Mouse (Mus musculus): ENCODE data around the gene Kirrel. TPM values are rescaled to one million over a fixed set of nuclear protein-coding genes. Genes with fewer than 3 reads are reported as not detected.

Kirrel gene
- polyA plus RNA-seq (2015; fragmentation: Nextera tagmentation; extraction: Ambion mirVana), result 7.7 and 8.9 TPM in 2 replicates

DNA sequence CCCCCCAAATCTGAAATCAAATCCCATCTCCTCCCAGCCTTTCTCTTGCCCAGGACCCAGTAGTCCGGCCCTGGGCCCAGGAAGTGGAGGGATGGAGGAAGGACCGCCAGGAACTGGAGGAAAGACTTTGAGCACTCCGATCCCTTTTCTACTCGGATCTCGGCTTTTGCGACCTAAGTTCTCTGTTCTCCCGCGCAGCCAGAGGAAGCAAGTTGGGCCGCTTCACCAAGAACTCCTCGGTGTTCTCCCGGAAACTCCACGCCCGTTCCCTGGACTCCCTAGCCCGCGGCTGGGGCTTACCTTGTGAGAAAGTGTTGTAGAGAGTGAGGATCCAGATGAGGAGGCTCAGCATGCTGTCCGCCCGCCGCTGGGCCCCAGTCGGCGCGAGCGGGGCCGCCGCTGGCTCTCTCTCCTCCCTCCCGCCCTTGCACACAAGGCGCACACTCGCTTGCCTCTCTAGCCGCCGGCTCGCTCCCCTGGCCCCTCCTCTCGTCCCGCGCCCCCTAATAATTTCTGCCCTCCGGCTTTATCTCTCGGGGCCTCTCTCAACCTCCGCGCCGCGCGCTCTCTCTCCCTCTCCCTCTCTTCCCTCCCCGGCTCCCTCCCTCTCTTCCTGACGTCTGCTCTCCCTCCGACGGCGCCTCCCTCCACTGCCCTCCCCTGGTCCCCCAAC, at the start of gene Kirrel:
Gene Kirrel, minus strand, starts transcription at position 652 of the 673 bp plus-strand sequence.
- peak; percentile 81 for ATAC-seq (ENCODE audit: low FRiP score)
- Histone ChIP-seq H3K27me3 (no peaks in the 10 kb centered on the region), H3K4me2 (peak within 1 kb of the TSS; percentile 80), H3K4me3 (peak within 1 kb of the TSS; percentile 66), H3K4me1 (replicated peaks) (peaks cover 56% of the 10 kb centered on the region), H3K27ac (peak within 1 kb of the TSS; percentile 92), H3K36me3 (no peaks in the 10 kb centered on the region), H3K9ac (peak within 1 kb of the TSS; percentile 90), H3K9me3 (no peaks in the 10 kb centered on the region)
- WGBS, result 2% methylated on average over 42 of the region's 45 CpGs

DNA sequence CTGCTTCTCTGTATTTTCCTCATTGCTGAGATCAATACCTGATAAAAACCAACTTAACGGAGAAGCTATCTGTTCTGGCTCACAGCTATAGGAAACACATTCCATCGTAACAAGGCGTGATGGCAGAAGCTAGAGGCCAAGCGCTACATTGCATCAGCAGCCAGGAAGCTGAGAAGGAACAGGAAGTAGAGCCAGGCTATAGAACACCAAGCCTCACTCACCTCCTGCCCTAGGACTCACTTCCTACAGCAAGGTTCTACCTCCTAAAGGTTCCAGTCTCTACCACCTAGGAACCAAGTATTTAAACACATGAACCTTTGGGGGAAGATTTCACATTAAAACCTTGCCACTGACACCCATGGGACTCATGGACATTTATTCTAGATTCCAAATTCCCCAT, 49.1 kb upstream of the Kirrel start:
- Histone ChIP-seq H3K9ac (no peak overlapping the region), H3K4me1 (replicated peaks) (no peaks in the 10 kb centered on the region), H3K27me3 (no peaks in the 10 kb centered on the region), H3K9me3 (no peaks in the 10 kb centered on the region), H3K4me3 (no peak overlapping the region), H3K4me2 (no peak overlapping the region), H3K36me3 (no peaks in the 10 kb centered on the region), H3K27ac (no peak overlapping the region)
- 75% methylated on average over 4 of the region's 4 CpGs for WGBS
- ATAC-seq (ENCODE audit: low FRiP score), result no peak

DNA sequence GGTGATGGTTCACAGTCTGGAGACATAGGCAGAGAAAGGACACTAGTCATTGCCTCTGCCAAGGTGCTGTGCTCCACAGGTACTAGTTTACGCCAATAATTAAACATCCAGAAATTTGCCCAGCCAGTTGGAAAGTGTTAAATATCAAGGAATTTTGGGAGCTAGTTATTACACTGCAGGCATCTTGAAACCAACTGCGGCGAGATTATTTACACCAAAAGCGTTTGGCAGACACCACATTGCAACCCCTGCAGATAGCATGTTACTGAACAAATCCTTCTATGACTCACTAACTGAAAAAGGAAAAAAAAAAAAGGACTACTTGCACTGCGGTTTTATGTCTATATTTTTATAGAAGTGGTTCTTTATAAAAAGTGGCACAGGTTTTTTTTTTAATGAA, 47.8 kb upstream of the Kirrel start:
- no peaks in the 10 kb centered on the region for H3K27me3 ChIP-seq
- no peaks in the 10 kb centered on the region for H3K36me3 ChIP-seq
- no peak for ATAC-seq (ENCODE audit: low FRiP score)
- H3K9ac ChIP-seq, result no peak overlapping the region
- no peak overlapping the region for H3K4me3 ChIP-seq
- H3K4me2 ChIP-seq, result no peak overlapping the region
- H3K27ac ChIP-seq, result no peak overlapping the region
- no peaks in the 10 kb centered on the region for H3K4me1 ChIP-seq (replicated peaks)
- 88% methylated on average over 5 of the region's 5 CpGs for WGBS
- H3K9me3 ChIP-seq, result no peaks in the 10 kb centered on the region

DNA sequence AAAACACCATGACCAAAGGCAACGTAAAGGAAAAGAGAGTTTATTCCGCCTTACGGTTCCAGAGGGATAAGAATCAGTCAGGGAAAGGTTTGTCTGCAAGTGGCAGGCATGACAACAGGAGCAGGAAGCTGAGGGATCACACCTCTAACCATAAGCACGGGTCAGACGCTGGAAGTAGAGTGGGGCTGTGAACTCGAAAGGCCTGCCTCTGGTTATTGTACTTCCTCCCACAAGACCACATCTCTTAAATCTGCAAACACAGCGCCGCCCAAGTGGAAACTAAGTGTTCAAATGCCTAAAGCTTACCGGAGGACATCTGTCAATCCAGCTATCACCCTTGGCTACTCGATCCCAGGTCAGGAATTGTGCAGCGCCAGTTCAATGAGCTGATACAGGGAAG, 40.6 kb upstream of the Kirrel start:
- Histone ChIP-seq H3K4me1 (replicated peaks) (no peaks in the 10 kb centered on the region), H3K9ac (no peak overlapping the region), H3K27ac (no peak overlapping the region), H3K4me2 (no peak overlapping the region), H3K27me3 (no peaks in the 10 kb centered on the region), H3K36me3 (no peaks in the 10 kb centered on the region), H3K4me3 (no peak overlapping the region), H3K9me3 (no peaks in the 10 kb centered on the region)
- no peak for ATAC-seq (ENCODE audit: low FRiP score)
- 76% methylated on average over 11 of the region's 11 CpGs for WGBS

DNA sequence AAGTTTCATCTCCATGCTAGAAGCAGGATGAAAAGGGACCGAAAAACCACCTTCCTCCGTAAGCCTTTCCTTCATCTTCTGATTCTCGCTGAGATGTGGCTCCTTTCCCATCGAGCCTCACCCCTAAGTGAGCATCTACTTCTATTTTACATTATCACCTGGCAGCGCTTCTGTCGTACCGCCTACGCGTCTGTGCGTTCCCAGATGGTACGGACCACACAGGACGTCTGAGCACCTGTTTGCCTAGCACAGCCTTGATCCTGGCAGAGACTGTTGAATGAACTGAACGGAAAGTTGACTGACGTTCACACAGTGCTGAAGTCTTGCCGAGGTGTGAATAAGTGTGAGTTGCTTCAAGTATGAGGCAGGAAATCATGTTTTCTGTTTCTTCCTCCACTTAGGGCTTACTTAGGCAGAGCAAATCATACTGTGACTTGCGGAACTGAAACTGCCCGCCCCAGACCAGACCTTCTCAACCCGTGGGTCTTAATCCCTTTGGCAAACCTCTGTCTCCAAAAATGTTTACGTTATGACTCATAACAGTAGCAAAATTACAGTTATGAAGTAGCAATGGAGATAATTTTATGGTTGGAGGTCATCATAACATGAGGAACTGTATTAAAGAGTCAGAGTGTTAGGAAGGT, 39.8 kb upstream of the Kirrel start:
- no peaks in the 10 kb centered on the region for H3K27me3 ChIP-seq
- H3K4me3 ChIP-seq, result no peak overlapping the region
- no peaks in the 10 kb centered on the region for H3K9me3 ChIP-seq
- no peak for ATAC-seq (ENCODE audit: low FRiP score)
- H3K4me1 ChIP-seq (replicated peaks), result no peaks in the 10 kb centered on the region
- H3K36me3 ChIP-seq, result no peaks in the 10 kb centered on the region
- no peak overlapping the region for H3K27ac ChIP-seq
- H3K4me2 ChIP-seq, result no peak overlapping the region
- no peak overlapping the region for H3K9ac ChIP-seq
- 93% methylated on average over 19 of the region's 19 CpGs for WGBS

DNA sequence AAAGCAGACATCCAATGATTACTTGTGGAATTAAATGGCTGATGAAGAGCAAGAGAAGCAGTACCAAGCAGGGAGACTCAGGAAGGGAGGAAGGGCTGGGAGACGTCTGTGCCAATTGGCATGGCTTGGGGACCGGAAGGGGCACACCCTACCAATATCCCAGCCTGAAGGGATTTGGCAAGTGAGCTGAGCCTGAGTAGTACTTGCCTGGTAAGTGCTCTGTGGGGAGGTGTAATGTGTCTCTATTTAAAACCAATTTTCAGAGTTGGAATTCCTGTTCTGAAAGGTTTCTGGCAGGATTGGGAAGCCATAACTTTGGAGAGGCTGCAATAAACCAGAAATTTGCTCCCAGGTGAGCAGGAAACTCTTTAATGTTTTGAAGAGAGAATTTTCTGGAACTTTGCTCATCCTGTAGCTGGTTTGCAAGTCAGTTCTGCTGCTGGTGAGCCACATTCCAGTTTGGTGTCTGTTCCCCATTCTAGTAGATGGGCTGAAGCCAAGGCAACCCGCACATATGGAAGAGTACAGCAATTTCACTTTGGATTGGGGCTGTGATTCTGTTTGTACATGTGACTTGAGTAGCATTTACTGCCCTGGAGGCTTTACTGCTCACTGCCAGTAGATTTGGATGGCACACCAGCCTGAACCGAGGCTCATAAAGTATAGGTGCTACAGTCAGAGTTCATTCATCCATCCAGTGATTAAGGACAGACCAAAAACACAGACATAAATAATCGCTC, 32.0 kb upstream of the Kirrel start:
- H3K4me3 ChIP-seq, result no peak overlapping the region
- H3K9me3 ChIP-seq, result no peaks in the 10 kb centered on the region
- no peaks in the 10 kb centered on the region for H3K27me3 ChIP-seq
- no peaks in the 10 kb centered on the region for H3K36me3 ChIP-seq
- H3K27ac ChIP-seq, result no peak overlapping the region
- ATAC-seq (ENCODE audit: low FRiP score), result no peak
- H3K4me2 ChIP-seq, result no peak overlapping the region
- H3K9ac ChIP-seq, result no peak overlapping the region
- H3K4me1 ChIP-seq (replicated peaks), result no peaks in the 10 kb centered on the region
- WGBS, result 89% methylated on average over 5 of the region's 5 CpGs

DNA sequence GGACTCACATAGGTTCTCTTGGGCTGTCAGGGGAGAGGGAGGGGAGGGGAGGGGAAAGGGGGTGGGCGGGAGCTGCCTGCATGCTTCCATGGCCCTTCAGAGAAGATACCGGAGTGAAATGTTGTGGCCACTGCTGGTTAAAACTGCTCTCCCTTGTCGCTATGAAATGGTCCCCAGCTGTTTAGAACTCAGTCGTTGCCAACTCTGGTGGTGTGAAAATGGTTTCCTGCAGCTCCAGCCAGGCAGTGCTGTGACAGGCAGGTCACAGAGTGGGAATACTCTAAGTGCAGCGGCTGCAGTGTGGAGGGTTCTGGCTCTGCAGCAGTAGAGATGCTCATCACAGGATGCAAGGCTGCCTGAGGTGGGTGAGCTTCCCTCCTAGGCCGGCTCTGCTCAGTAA, 22.1 kb upstream of the Kirrel start:
- Histone ChIP-seq H3K27me3 (no peaks in the 10 kb centered on the region), H3K9ac (no peak overlapping the region), H3K4me1 (replicated peaks) (no peaks in the 10 kb centered on the region), H3K9me3 (no peaks in the 10 kb centered on the region), H3K4me2 (no peak overlapping the region), H3K36me3 (no peaks in the 10 kb centered on the region), H3K4me3 (no peak overlapping the region), H3K27ac (no peak overlapping the region)
- WGBS, result 32% methylated on average over 6 of the region's 6 CpGs
- no peak for ATAC-seq (ENCODE audit: low FRiP score)

DNA sequence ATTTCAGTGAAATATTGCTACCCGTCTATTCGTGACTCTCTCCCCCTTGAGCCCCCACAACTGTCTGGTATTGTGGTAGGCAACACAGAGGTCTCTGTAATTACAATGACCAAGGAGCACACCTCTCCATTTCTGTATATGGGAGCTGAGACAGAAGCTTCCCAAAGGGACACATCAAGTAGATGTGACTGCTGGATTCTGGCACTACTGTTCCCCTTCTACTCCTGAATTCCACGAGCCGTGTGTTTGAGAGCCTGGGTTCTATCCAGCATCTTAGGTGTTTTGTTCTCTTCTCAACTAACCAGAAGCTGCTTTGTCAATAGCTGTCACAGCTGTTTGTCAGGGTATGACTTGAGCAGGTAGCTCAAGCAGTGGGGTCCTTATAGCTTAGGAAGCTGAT, 20.5 kb upstream of the Kirrel start:
- Histone ChIP-seq H3K27ac (no peak overlapping the region), H3K4me1 (replicated peaks) (no peaks in the 10 kb centered on the region), H3K4me2 (no peak overlapping the region), H3K9me3 (no peaks in the 10 kb centered on the region), H3K27me3 (no peaks in the 10 kb centered on the region), H3K36me3 (no peaks in the 10 kb centered on the region), H3K4me3 (no peak overlapping the region), H3K9ac (no peak overlapping the region)
- 92% methylated on average over 4 of the region's 4 CpGs for WGBS
- no peak for ATAC-seq (ENCODE audit: low FRiP score)

DNA sequence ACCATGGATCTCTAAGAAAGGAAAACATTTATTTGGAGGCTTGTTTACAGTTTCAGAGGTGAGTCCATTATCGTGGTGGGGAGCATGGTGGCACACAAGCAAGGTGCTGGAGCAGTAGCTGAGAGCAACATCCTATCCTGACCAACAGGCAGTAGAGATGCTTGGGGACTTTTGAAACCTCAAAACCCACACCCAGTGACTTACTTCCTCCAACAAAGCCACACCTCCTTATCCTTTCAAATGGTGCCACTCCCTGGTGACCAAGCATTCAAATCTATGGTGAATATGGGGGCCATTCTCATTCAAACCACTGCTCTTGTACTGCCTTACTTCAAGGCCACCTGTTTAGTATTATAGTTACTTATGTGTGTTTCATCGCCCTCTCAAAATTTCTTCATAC, 20.0 kb upstream of the Kirrel start:
- ATAC-seq (ENCODE audit: low FRiP score), result no peak
- Histone ChIP-seq H3K9ac (no peak overlapping the region), H3K27me3 (no peaks in the 10 kb centered on the region), H3K4me2 (no peak overlapping the region), H3K36me3 (no peaks in the 10 kb centered on the region), H3K27ac (no peak overlapping the region), H3K4me1 (replicated peaks) (no peaks in the 10 kb centered on the region), H3K9me3 (no peaks in the 10 kb centered on the region), H3K4me3 (no peak overlapping the region)
- WGBS, result 91% methylated on average over 2 of the region's 2 CpGs

DNA sequence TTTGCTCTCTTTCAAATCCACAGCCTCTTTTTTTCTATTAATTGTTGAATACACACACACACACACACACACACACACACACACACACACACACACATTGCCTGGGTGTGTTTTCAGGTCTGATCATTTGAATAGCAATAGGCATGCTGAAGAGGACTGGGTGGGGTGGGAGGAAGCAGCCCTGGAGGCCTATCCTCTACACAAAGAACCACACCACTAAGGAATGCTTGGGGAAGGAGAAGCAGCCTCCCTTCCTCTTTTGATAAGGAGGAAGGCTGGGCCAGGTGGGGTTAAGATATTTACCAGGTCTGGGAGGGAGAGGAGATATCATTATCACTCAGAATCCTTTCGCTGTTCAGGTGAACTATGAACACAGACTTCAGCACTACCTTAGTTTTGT, 19.2 kb upstream of the Kirrel start:
- no peak overlapping the region for H3K27ac ChIP-seq

DNA sequence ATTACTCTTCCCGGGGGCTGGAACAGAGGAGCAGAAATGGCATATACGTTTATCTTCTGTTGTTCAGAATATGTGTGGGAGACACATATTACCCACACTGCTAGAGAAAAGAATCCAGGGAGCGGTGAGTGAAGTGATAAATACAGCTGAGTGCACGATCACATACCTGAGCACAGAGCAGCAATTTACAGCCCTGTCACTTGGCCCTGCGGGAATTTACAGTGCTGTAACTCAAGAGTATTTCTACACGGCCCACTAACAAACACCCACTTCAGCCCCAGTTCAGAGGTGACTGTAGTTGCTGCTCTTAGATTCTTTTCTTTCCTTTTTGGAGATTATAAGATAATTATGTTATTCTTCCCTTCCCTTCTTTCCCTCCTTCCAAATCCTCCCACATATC, 18.8 kb upstream of the Kirrel start:
- Histone ChIP-seq H3K36me3 (no peaks in the 10 kb centered on the region), H3K9me3 (no peaks in the 10 kb centered on the region), H3K9ac (no peak overlapping the region), H3K27ac (no peak overlapping the region), H3K4me3 (no peak overlapping the region), H3K4me2 (no peak overlapping the region), H3K27me3 (no peaks in the 10 kb centered on the region), H3K4me1 (replicated peaks) (no peaks in the 10 kb centered on the region)
- ATAC-seq (ENCODE audit: low FRiP score), result no peak
- 59% methylated on average over 6 of the region's 6 CpGs for WGBS

More for the DNA sequence above, 19.2 kb upstream of the Kirrel start:
- H3K4me1 ChIP-seq (replicated peaks), result no peaks in the 10 kb centered on the region
- no peak overlapping the region for H3K4me2 ChIP-seq
- no peaks in the 10 kb centered on the region for H3K9me3 ChIP-seq
- H3K27me3 ChIP-seq, result no peaks in the 10 kb centered on the region
- ATAC-seq (ENCODE audit: low FRiP score), result no peak
- no peaks in the 10 kb centered on the region for H3K36me3 ChIP-seq
- WGBS, result 56% methylated on average over 1 of the region's 1 CpGs
- H3K9ac ChIP-seq, result no peak overlapping the region
- H3K4me3 ChIP-seq, result no peak overlapping the region

DNA sequence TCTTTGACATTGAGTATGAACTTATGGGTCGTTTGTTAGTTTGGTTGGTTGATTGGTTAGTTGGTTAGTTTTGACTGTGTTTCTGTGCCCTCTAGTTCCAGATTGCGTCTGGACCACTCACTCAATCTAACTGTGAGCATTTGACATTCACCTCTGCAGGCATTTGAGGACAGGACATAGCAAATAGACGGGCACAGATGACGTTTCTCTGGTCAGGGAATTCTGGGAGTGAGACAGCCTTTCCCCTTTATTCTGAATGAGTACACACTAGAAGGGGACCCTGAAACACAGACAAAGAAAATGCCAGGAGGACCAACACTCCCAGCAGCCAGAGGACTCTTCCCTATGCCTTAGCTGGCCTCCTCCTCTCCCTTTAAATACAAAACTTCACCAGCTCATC, 2.1 kb upstream of the Kirrel start:
- no peak for ATAC-seq (ENCODE audit: low FRiP score)
- no peak overlapping the region for H3K9ac ChIP-seq
- no peaks in the 10 kb centered on the region for H3K9me3 ChIP-seq
- H3K27ac ChIP-seq, result no peak overlapping the region
- H3K4me3 ChIP-seq, result no peak overlapping the region
- H3K36me3 ChIP-seq, result no peaks in the 10 kb centered on the region
- no peak overlapping the region for H3K4me2 ChIP-seq
- H3K4me1 ChIP-seq (replicated peaks), result peaks cover 32% of the 10 kb centered on the region
- 86% methylated on average over 4 of the region's 4 CpGs for WGBS
- H3K27me3 ChIP-seq, result no peaks in the 10 kb centered on the region

Measured in hindbrain, embryonic 13.5 days (tissue).